Mouse (Mus musculus) kidney, adult 2 months (tissue): Measurements from ENCODE around the gene Nme6. TPM values are rescaled to one million over a fixed set of nuclear protein-coding genes. Genes with fewer than 3 reads are reported as not detected.

Experiments used
- DNase-seq: peaks from one replicate; pipeline ENCODE4 v3.0.0; 2021
- H3K27ac ChIP-seq: fragments of 200-500 bp; 2 replicates; pipeline ENCODE4 v1.5.1; 2012; ENCODE audit warnings: low read depth, low read length, control low read depth, inconsistent platforms; ENCODE audit not compliant: insufficient read depth
- H3K27me3 ChIP-seq: fragments of 200-500 bp; replicated peaks from 2 replicates; pipeline ENCODE4 v1.6.1; 2012; ENCODE audit warnings: mild to moderate bottlenecking, moderate library complexity, low read length, inconsistent platforms; ENCODE audit not compliant: control insufficient read depth, insufficient read depth
- H3K36me3 ChIP-seq: fragments of 200-500 bp; 2 replicates; pipeline ENCODE4 v1.6.1; 2012; ENCODE audit warnings: mild to moderate bottlenecking, moderate library complexity, low read length, inconsistent platforms; ENCODE audit not compliant: control insufficient read depth, insufficient read depth
- H3K4me1 ChIP-seq: fragments of 200-500 bp; 2 replicates; pipeline ENCODE4 v1.6.1; 2011; ENCODE audit warnings: low read length; ENCODE audit not compliant: control insufficient read depth, insufficient read depth
- H3K4me3 ChIP-seq: fragments of 200-500 bp; 2 replicates; pipeline ENCODE4 v1.5.1; 2011; ENCODE audit warnings: mild to moderate bottlenecking, low read depth, low read length, control low read depth; ENCODE audit not compliant: insufficient read depth
- CTCF ChIP-seq: fragments of 200-500 bp; conservative IDR thresholded peaks from 2 replicates; pipeline ENCODE4 v1.5.1; 2011; ENCODE audit warnings: low read depth, mild to moderate bottlenecking, control low read depth, low read length, moderate library complexity, mixed read lengths; ENCODE audit not compliant: insufficient read depth, insufficient read length
- POLR2A ChIP-seq: fragments of 200-500 bp; IDR thresholded peaks from one replicate; pipeline ENCODE4 v1.6.1; 2011; ENCODE audit warnings: low read depth, low read length, control low read depth
- WGBS: fragments of 180-500 bp; shearing (Covaris S2); methylation state at CpG from one replicate; pipeline ENCODE4 v1.1.7; 2018; 5-methylcytosine and 5-hydroxymethylcytosine counted together
- polyA plus RNA-seq: library from polyadenylated mRNA; depleted of rRNA; stranded (reverse); fragments of >200 nt; gene quantifications from 2 replicates; pipeline ENCODE4 v1.2.3, GENCODE M21; 2012; rRNA removed

Gene Nme6
- polyA plus RNA-seq, 1 experiment: 38.6 TPM

GRCm38 (mm10) chr9:109886259-109886658 lies 53.7 kb downstream of the Nme6 start:
- Histone ChIP-seq H3K27ac (no peak overlapping the region), H3K4me3 (no peak overlapping the region), H3K27me3 (no peaks in the 10 kb centered on the region), H3K4me1 (no peaks in the 10 kb centered on the region; the same call in 1 of the 2 replicates), H3K36me3 (no peaks in the 10 kb centered on the region; the same call in none of the 2 replicates)
- peak; percentile 47 for DNase-seq
- no peak for TF ChIP-seq POLR2A
- TF ChIP-seq CTCF: no peak
- 49% methylated on average over 4 of the region's 4 CpGs for WGBS

GRCm38 (mm10) chr9:109887321-109887720 lies 54.8 kb downstream of the Nme6 start:
- peak; percentile 57 for DNase-seq
- H3K36me3 ChIP-seq: no peaks in the 10 kb centered on the region; the same call in none of the 2 replicates
- H3K4me1 ChIP-seq: no peaks in the 10 kb centered on the region; the same call in 1 of the 2 replicates
- H3K4me3 ChIP-seq: no peak overlapping the region
- no peak for TF ChIP-seq POLR2A
- no peak for TF ChIP-seq CTCF
- 65% methylated on average over 5 of the region's 5 CpGs for WGBS
- H3K27me3 ChIP-seq: no peaks in the 10 kb centered on the region
- no peak overlapping the region for H3K27ac ChIP-seq

GRCm38 (mm10) chr9:109891501-109891900 lies 59.0 kb downstream of the Nme6 start:
- H3K4me3 ChIP-seq: no peak overlapping the region
- H3K27me3 ChIP-seq: no peaks in the 10 kb centered on the region
- WGBS: 92% methylated on average over 8 of the region's 8 CpGs
- H3K27ac ChIP-seq: no peak overlapping the region
- no peaks in the 10 kb centered on the region; the same call in none of the 2 replicates for H3K36me3 ChIP-seq
- peaks cover 13% of the 10 kb centered on the region for H3K4me1 ChIP-seq
- no peak for DNase-seq
- TF ChIP-seq POLR2A: no peak
- TF ChIP-seq CTCF: no peak

Other genes starting within 250 kb of the Nme6 start
- gene Fbxw24, start 206.7 kb upstream of the Nme6 start, polyA plus RNA-seq: not detected in 2 replicates
- not detected in 2 replicates for gene Fbxw25, start 168.1 kb upstream of the Nme6 start, polyA plus RNA-seq
- gene Fbxw18, start 130.0 kb upstream of the Nme6 start, polyA plus RNA-seq: 0.05 and 0.09 TPM in 2 replicates
- gene Fbxw26, start 86.7 kb upstream of the Nme6 start, polyA plus RNA-seq: not detected in 2 replicates
- gene Fbxw27, start 42.1 kb upstream of the Nme6 start, polyA plus RNA-seq: not detected in 2 replicates
- 32.8 and 35.6 TPM in 2 replicates for gene Spink8, start 20.5 kb upstream of the Nme6 start, polyA plus RNA-seq
- gene Camp, start 16.9 kb downstream of the Nme6 start, polyA plus RNA-seq: not detected in 2 replicates
- 3.2 and 4.3 TPM in 2 replicates for gene Cdc25a, start 42.8 kb downstream of the Nme6 start, polyA plus RNA-seq
- gene Map4, start 98.7 kb downstream of the Nme6 start, polyA plus RNA-seq: 99.0 and 107 TPM in 2 replicates